Mouse (Mus musculus) C2C12 (cell line): ENCODE results near the gene Pigk.

Experiments used
- CEBPB ChIP-seq: IDR thresholded peaks from one replicate; pipeline ENCODE4 v1.6.1; 2011; ENCODE audit warnings: low read depth, mild to moderate bottlenecking, control low read depth, moderate library complexity
- CTCF ChIP-seq: IDR thresholded peaks from one replicate; pipeline ENCODE4 v1.5.1; 2011; ENCODE audit not compliant: control insufficient read depth, insufficient read depth, insufficient read length
- FOSL1 ChIP-seq: IDR thresholded peaks from one replicate; pipeline ENCODE4 v1.8.0; 2011; ENCODE audit warnings: mild to moderate bottlenecking, low read length; ENCODE audit not compliant: poor library complexity, insufficient read depth, severe bottlenecking
- MAX ChIP-seq: IDR thresholded peaks from one replicate; pipeline ENCODE4 v1.6.1; 2011; ENCODE audit warnings: mild to moderate bottlenecking, control low read depth
- MYOD1 ChIP-seq: IDR thresholded peaks from one replicate; pipeline ENCODE4 v1.6.1; 2011; ENCODE audit warnings: low read depth; ENCODE audit not compliant: control insufficient read depth, insufficient read length
- MYOG ChIP-seq: IDR thresholded peaks from one replicate; pipeline ENCODE4 v1.6.1; 2011; ENCODE audit not compliant: control insufficient read depth, insufficient read length; ENCODE audit errors: extremely low read depth
- USF1 ChIP-seq: IDR thresholded peaks from one replicate; pipeline ENCODE4 v1.6.1; 2011; ENCODE audit warnings: low read depth, mild to moderate bottlenecking, control low read depth, moderate library complexity

- TF ChIP-seq USF1 (no peak), CTCF (no peak), FOSL1 (no peak), CEBPB (no peak), MYOD1 (no peak), MYOG (no peak), MAX (no peak)
Observed at GRCm38 (mm10) chr3:152722836-152723235, 8.9 kb downstream of the Pigk start.
